Mouse (Mus musculus) small intestine, adult 10 weeks (tissue): Measurements from ENCODE around the gene Sesn1. TPM values are rescaled to one million over a fixed set of nuclear protein-coding genes. Genes with fewer than 3 reads are reported as not detected.

Experiments used
- polyA plus RNA-seq: library from polyadenylated mRNA; stranded (reverse); fragments of 350-450 nt; fragmentation: Illumina TruSeq; extraction: RNeasy Lipid Tissue Mini Kit (QIAGEN cat#74804); gene quantifications from one replicate; pipeline ENCODE4 v1.2.3, GENCODE M21; 2014; ENCODE audit warnings: low replicate concordance

Sesn1 gene
- polyA plus RNA-seq, result 135 TPM

GRCm38 (mm10) chr10:41809771-41810563 is at the start of gene Sesn1, which contains the start of gene Cep57l1:
Gene Sesn1 (plus strand): TSS chr10:41809935.
Gene Cep57l1 (minus strand): TSS chr10:41809871.

Other genes starting within 250 kb of the Sesn1 start
- 0.97 TPM for gene Ccdc162, start 93.3 kb upstream of the Sesn1 start, polyA plus RNA-seq
- 9.1 TPM for gene Cep57l1, start 64 bp upstream of the Sesn1 start, polyA plus RNA-seq
- gene Armc2, start 208.5 kb downstream of the Sesn1 start, polyA plus RNA-seq, result 1.4 TPM